Mouse (Mus musculus): ENCODE results near the gene Snx19.

DNA sequence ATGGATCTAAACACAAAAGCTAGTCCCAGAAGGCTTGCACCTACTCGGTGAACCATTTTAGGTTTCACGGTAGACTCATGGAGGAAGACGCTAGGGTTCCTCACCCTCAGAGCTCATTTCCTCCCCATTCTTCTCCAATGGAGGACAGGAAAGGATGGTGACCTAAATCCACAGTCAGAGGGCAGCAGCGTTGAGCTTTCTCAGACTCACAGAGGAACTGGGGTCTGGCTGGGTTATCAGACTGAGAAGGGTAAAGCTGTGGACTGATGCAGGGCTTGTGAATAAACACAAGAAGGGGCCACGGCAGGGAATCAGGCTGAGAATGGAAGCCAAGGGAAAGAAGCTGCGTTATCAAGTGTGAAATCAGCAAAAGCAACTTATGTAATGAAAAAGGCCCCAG is 29.3 kb downstream of the Snx19 start:
- TF ChIP-seq CTCF (IDR thresholded peaks at IDR 0.05; ENCODE audit: low read depth) (no peak), EP300 (optimal IDR thresholded peaks at IDR 0.05) (no peak)
